Mouse (Mus musculus) myocyte (in vitro differentiated cells): ENCODE results near the gene Tmem143. TPM values are rescaled to one million over a fixed set of nuclear protein-coding genes. Genes with fewer than 3 reads are reported as not detected.

Source experiments
- H3K27me3 ChIP-seq: one replicate; pipeline ENCODE4 v1.6.1; 2011; ENCODE audit not compliant: control insufficient read depth, insufficient read depth, insufficient read length
- H3K36me3 ChIP-seq: one replicate; pipeline ENCODE4 v1.6.1; 2011; ENCODE audit not compliant: control insufficient read depth, insufficient read depth
- H3K4me2 ChIP-seq: one replicate; pipeline ENCODE4 v1.6.1; 2011; ENCODE audit warnings: low read depth, control low read depth
- H3K4me3 ChIP-seq: one replicate; pipeline ENCODE4 v1.5.1; 2011; ENCODE audit warnings: mild to moderate bottlenecking, control low read depth, moderate library complexity
- H3K79me2 ChIP-seq: one replicate; pipeline ENCODE4 v1.6.1; 2011; ENCODE audit not compliant: control insufficient read depth, insufficient read depth
- H3ac ChIP-seq: one replicate; pipeline ENCODE4 v1.6.1; 2011; ENCODE audit not compliant: control insufficient read depth, insufficient read length
- E2F4 ChIP-seq: IDR thresholded peaks from one replicate; pipeline ENCODE4 v1.6.1; 2011; ENCODE audit warnings: mild to moderate bottlenecking, control low read depth, moderate library complexity; ENCODE audit not compliant: insufficient read depth
- MAX ChIP-seq: IDR thresholded peaks from one replicate; pipeline ENCODE4 v1.6.1; 2011; ENCODE audit warnings: low read depth, mild to moderate bottlenecking, control low read depth
- MYOD1 ChIP-seq, 3 experiments: IDR thresholded peaks; one replicate each; pipeline ENCODE4 v1.6.1; 2011; ENCODE audit warnings: control low read depth in 2 of 3, low read depth in 2 of 3, mild to moderate bottlenecking in 2 of 3, moderate library complexity in 1 of 3; ENCODE audit not compliant: insufficient read length in 2 of 3, control insufficient read depth in 1 of 3
- MYOG ChIP-seq, 3 experiments: IDR thresholded peaks; one replicate each; pipeline ENCODE4 v1.6.1; 2011; ENCODE audit warnings: control low read depth in 2 of 3, low read depth in 2 of 3, mild to moderate bottlenecking in 2 of 3; ENCODE audit not compliant: insufficient read length in 2 of 3, control insufficient read depth in 1 of 3, insufficient read depth in 1 of 3
- POLR2A ChIP-seq: IDR thresholded peaks from one replicate; pipeline ENCODE4 v1.6.1; 2011; ENCODE audit warnings: low read depth, mild to moderate bottlenecking, control low read depth, moderate library complexity; ENCODE audit not compliant: insufficient read length
- POLR2AphosphoS2 ChIP-seq: IDR thresholded peaks from one replicate; pipeline ENCODE4 v1.6.1; 2011; ENCODE audit warnings: low read depth, control low read depth; ENCODE audit not compliant: insufficient read length
- REST ChIP-seq: IDR thresholded peaks from one replicate; pipeline ENCODE4 v1.6.1; 2011; ENCODE audit warnings: mild to moderate bottlenecking, control low read depth, moderate library complexity; ENCODE audit not compliant: insufficient read depth, insufficient read length
- SRF ChIP-seq: IDR thresholded peaks from one replicate; pipeline ENCODE4 v1.6.1; 2011; ENCODE audit warnings: low read depth; ENCODE audit not compliant: control insufficient read depth, insufficient read length
- TCF12 ChIP-seq: IDR thresholded peaks from one replicate; pipeline ENCODE4 v1.6.1; 2011; ENCODE audit warnings: mild to moderate bottlenecking, control low read depth; ENCODE audit not compliant: poor library complexity, insufficient read depth, severe bottlenecking
- TCF3 ChIP-seq: IDR thresholded peaks from one replicate; pipeline ENCODE4 v1.6.1; 2011; ENCODE audit warnings: low read depth, control low read depth; ENCODE audit not compliant: insufficient read length
- USF1 ChIP-seq: IDR thresholded peaks from one replicate; pipeline ENCODE4 v1.6.1; 2011; ENCODE audit warnings: low read depth, mild to moderate bottlenecking, control low read depth, moderate library complexity
- polyA plus RNA-seq: library from polyadenylated mRNA; unstranded; fragments of >200 nt; fragmentation: generic; extraction: Trizol; gene quantifications from one replicate; pipeline ENCODE4 v1.2.1, GENCODE M21; 2012; ENCODE audit warnings: missing spikeins

Tmem143 gene
- polyA plus RNA-seq, 1 experiment = 26.9 TPM

GRCm38 (mm10) chr7:45915011-45915410, 18.3 kb downstream of the Tmem143 start:
- no peak for TF ChIP-seq TCF12
- no peak for TF ChIP-seq MYOG (IDR thresholded peaks at IDR 0.05; ENCODE audit: control insufficient read depth in 1 of 3, insufficient read depth in 1 of 3, insufficient read length in 2 of 3, low read depth in 2 of 3)
- TF ChIP-seq MAX = no peak
- no peak for TF ChIP-seq TCF3
- no peak for TF ChIP-seq SRF
- no peak for TF ChIP-seq E2F4
- TF ChIP-seq USF1 = no peak
- TF ChIP-seq POLR2A = no peak
- no peak for TF ChIP-seq MYOD1 (IDR thresholded peaks at IDR 0.05; ENCODE audit: control insufficient read depth in 1 of 3, insufficient read length in 2 of 3, low read depth in 2 of 3)

DNA sequence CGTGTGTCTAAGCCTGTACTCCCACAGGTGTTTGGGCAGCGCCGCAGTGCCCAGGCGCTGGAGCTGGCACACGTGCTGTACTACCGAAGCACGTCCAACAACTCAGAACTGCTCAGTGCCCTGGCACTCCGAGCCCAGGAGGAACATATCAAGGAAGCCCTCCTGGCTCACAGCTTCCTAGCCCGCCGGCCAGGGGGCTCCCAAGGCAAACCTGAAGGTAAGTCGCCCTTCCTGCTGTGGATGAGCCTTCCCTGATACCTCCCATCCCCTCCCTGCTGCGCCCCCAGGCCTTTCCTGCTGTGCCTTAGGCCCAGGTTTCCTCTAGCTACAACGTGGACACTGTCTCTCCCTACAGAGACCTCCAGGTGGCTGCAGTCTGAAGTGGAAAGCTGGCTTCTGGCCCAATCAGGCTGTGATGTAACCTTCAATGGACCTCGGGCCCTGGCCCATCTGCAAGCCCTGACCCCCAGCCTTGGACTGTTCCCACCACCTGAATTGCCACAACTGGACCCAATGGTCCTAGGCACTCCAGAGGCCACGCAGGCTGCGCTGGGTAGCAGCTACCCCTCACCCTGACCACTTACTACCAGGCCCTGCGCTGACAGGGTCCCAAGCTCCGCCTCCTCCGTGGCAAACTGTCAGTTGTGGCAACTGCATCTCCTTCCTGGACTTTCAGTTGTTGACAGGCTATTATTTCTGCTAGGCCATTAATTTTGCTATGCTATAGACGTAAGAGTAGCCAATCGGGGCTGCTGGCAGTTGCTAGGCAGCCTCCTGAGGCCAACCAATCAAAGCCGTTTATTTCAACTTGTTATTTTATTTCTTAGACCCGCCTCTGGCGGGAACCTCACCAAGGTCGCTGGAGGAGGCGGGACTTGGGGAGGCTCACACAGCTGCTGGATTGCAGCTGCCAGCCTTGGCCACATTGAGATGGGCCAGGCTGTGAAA, 19.6 kb downstream of the Tmem143 start:
- Histone ChIP-seq H3ac (no peak overlapping the region), H3K27me3 (no peaks in the 10 kb centered on the region), H3K4me3 (no peak overlapping the region), H3K36me3 (no peaks in the 10 kb centered on the region), H3K4me2 (peak overlapping the region; percentile 62), H3K79me2 (peaks cover 15% of the 10 kb centered on the region)
- TF ChIP-seq MYOD1 (IDR thresholded peaks at IDR 0.05; ENCODE audit: control insufficient read depth in 1 of 3, insufficient read length in 2 of 3, low read depth in 2 of 3) (peak in 2 of 3 experiments; percentile 84 to 86), MYOG (IDR thresholded peaks at IDR 0.05; ENCODE audit: control insufficient read depth in 1 of 3, insufficient read depth in 1 of 3, insufficient read length in 2 of 3, low read depth in 2 of 3) (peak; percentile 33 to 81 (median 76)), E2F4 (peak; percentile 51), TCF3 (peak; percentile 48), POLR2AphosphoS2 (peak; percentile 79), TCF12 (peak; percentile 22), REST (no peak), USF1 (no peak), POLR2A (peak; percentile 37), SRF (no peak)

More at GRCm38 (mm10) chr7:45915011-45915410, 18.3 kb downstream of the Tmem143 start:
- no peaks in the 10 kb centered on the region for H3K27me3 ChIP-seq
- H3K79me2 ChIP-seq = peaks cover 10% of the 10 kb centered on the region
- no peak overlapping the region for H3K4me3 ChIP-seq
- no peaks in the 10 kb centered on the region for H3K36me3 ChIP-seq
- H3ac ChIP-seq = no peak overlapping the region
- H3K4me2 ChIP-seq = no peak overlapping the region

GRCm38 (mm10) chr7:45917004-45917704, 20.4 kb downstream of the Tmem143 start:
- TF ChIP-seq MYOD1 (IDR thresholded peaks at IDR 0.05; ENCODE audit: control insufficient read depth in 1 of 3, insufficient read length in 2 of 3, low read depth in 2 of 3) (peak in 1 of 3 experiments; percentile 1), TCF3 (no peak), POLR2AphosphoS2 (peak; percentile 59)
- peaks cover 15% of the 10 kb centered on the region for H3K79me2 ChIP-seq
- H3K27me3 ChIP-seq = no peaks in the 10 kb centered on the region
- no peaks in the 10 kb centered on the region for H3K36me3 ChIP-seq
- H3K4me2 ChIP-seq = peak overlapping the region; percentile 99
- H3K4me3 ChIP-seq = no peak overlapping the region
- H3ac ChIP-seq = no peak overlapping the region

- Histone ChIP-seq H3ac (no peak overlapping the region), H3K4me2 (peak overlapping the region; percentile 99), H3K79me2 (peaks cover 15% of the 10 kb centered on the region), H3K4me3 (no peak overlapping the region), H3K27me3 (no peaks in the 10 kb centered on the region), H3K36me3 (no peaks in the 10 kb centered on the region)
- no peak for TF ChIP-seq POLR2AphosphoS2
- TF ChIP-seq REST = no peak
- no peak for TF ChIP-seq MYOD1 (IDR thresholded peaks at IDR 0.05; ENCODE audit: control insufficient read depth in 1 of 3, insufficient read length in 2 of 3, low read depth in 2 of 3)
- TF ChIP-seq TCF3 = no peak
- no peak for TF ChIP-seq TCF12
These were observed 21.2 kb downstream of the Tmem143 start for GRCm38 (mm10) chr7:45917926-45918325.

DNA sequence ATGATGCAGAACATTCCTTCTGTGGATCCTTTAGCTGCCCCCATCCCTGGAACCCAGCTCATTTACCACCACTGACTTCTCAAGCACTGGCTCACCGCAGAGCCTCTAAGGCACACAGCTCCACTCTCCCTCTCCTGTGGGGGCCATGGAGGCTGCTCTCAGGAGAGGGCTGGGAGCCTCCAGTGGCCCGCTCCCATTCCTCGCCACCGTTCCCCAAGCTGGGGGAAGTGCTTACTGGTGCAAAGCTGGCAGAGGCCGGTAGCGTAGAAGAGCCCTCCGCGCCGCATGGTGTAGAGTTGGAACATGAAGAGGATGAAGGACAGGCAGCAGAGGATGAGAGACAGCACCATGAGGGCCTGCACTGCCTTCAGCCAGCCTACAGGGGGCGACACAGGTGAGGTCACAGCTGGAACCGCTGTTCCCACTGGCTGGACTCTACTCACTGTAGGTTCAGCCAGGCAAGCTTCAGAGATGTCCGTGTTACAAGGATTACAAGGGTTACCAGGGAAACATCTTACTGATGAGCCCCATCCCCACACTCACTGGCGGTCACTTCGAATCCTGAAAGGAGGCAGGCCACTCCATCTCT, 22.4 kb downstream of the Tmem143 start:
- H3ac ChIP-seq = peak overlapping the region; percentile 50
- peaks cover 15% of the 10 kb centered on the region for H3K79me2 ChIP-seq
- peak overlapping the region; percentile 99 for H3K4me2 ChIP-seq
- TF ChIP-seq MYOG (IDR thresholded peaks at IDR 0.05; ENCODE audit: control insufficient read depth in 1 of 3, insufficient read depth in 1 of 3, insufficient read length in 2 of 3, low read depth in 2 of 3) (peak in 1 of 3 experiments; percentile 13), POLR2AphosphoS2 (no peak), POLR2A (peak; percentile 35), MYOD1 (IDR thresholded peaks at IDR 0.05; ENCODE audit: control insufficient read depth in 1 of 3, insufficient read length in 2 of 3, low read depth in 2 of 3) (peak in 1 of 3 experiments; percentile 45), SRF (no peak), TCF3 (no peak)
- H3K27me3 ChIP-seq = no peaks in the 10 kb centered on the region
- no peaks in the 10 kb centered on the region for H3K36me3 ChIP-seq
- peak overlapping the region; percentile 54 for H3K4me3 ChIP-seq
